Mouse (Mus musculus) E14TG2a.4 (cell line): Measurements from ENCODE around the gene Topaz1.

Experiments
- H3K27me3 ChIP-seq: 2 replicates; pipeline ENCODE4 v1.6.1; 2014; ENCODE audit warnings: low read length, control low read depth; ENCODE audit not compliant: insufficient read depth
- H3K36me3 ChIP-seq: 2 replicates; pipeline ENCODE4 v1.6.1; 2014; ENCODE audit warnings: low read length, control low read depth; ENCODE audit not compliant: insufficient read depth
- H3K4me1 ChIP-seq: replicated peaks from 2 replicates; pipeline ENCODE4 v1.6.1; 2014; ENCODE audit warnings: low read depth, low read length, control low read depth
- H3K4me3 ChIP-seq: replicated peaks from 2 replicates; pipeline ENCODE4 v1.5.1; 2014; ENCODE audit warnings: mild to moderate bottlenecking, low read length
- H3K9me3 ChIP-seq: 2 replicates; pipeline ENCODE4 v1.6.1; 2014; ENCODE audit warnings: low read length, control low read depth
- CTCF ChIP-seq: conservative IDR thresholded peaks from 2 replicates; pipeline ENCODE4 v1.5.1; 2014; ENCODE audit warnings: low read length
- NANOG ChIP-seq: IDR thresholded peaks from 2 replicates; pipeline ENCODE4 v1.6.1; 2014; ENCODE audit warnings: borderline replicate concordance, low read length, mixed read lengths
- POU5F1 ChIP-seq: IDR thresholded peaks from 2 replicates; pipeline ENCODE4 v1.6.1; 2014; ENCODE audit warnings: low read length, borderline replicate concordance

Gene Topaz1

DNA sequence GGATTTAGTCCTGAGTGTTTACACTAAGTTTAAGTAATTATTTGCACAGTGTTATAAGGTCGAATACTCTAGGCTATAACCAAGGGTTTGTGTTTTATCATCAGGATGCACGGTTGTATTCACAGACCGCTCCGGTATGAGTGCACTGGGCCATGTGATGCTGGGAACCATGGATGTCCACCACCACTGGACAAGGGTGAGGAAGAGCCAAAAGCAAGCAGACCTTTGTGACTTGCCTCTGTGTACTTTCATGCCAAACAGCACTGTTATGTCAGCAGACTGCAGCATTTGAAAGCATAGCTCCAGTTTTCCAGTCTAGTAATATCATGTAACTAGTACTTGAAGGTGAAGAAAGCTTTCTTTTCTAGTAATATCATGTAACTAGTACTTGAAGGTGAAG, 79.6 kb downstream of the Topaz1 start:
- Histone ChIP-seq H3K27me3 (no peaks in the 10 kb centered on the region), H3K9me3 (no peaks in the 10 kb centered on the region), H3K36me3 (peaks cover 29% of the 10 kb centered on the region), H3K4me3 (no peak overlapping the region), H3K4me1 (peaks cover 9% of the 10 kb centered on the region)
- no peak for TF ChIP-seq POU5F1
- TF ChIP-seq NANOG: no peak
- no peak for TF ChIP-seq CTCF

GRCm38 (mm10) chr9:122829826-122830380, 82.8 kb downstream of the Topaz1 start:
- no peak overlapping the region for H3K4me3 ChIP-seq
- H3K9me3 ChIP-seq: no peaks in the 10 kb centered on the region
- no peaks in the 10 kb centered on the region for H3K27me3 ChIP-seq
- TF ChIP-seq NANOG: no peak
- TF ChIP-seq CTCF: no peak
- TF ChIP-seq POU5F1: no peak
- peaks cover 23% of the 10 kb centered on the region for H3K36me3 ChIP-seq
- H3K4me1 ChIP-seq: peaks cover 5% of the 10 kb centered on the region

- no peak for TF ChIP-seq CTCF
- TF ChIP-seq NANOG: no peak
- no peak for TF ChIP-seq POU5F1
- Histone ChIP-seq H3K4me3 (no peak overlapping the region), H3K27me3 (no peaks in the 10 kb centered on the region), H3K9me3 (peaks cover 3% of the 10 kb centered on the region; the same call in 1 of the 2 replicates), H3K4me1 (peaks cover 29% of the 10 kb centered on the region), H3K36me3 (0 out of 2 replicates have a peak, but pooled peaks cover 3% of the 10 kb centered on the region)
These were observed 89.0 kb downstream of the Topaz1 start for GRCm38 (mm10) chr9:122836126-122836525.

GRCm38 (mm10) chr9:122836790-122837189, 89.6 kb downstream of the Topaz1 start:
- no peak for TF ChIP-seq POU5F1
- no peak for TF ChIP-seq CTCF
- no peak for TF ChIP-seq NANOG
- 0 out of 2 replicates have a peak, but pooled peaks cover 3% of the 10 kb centered on the region for H3K36me3 ChIP-seq
- no peak overlapping the region for H3K4me3 ChIP-seq
- H3K9me3 ChIP-seq: peaks cover 3% of the 10 kb centered on the region; the same call in 1 of the 2 replicates
- peaks cover 25% of the 10 kb centered on the region for H3K4me1 ChIP-seq
- no peaks in the 10 kb centered on the region for H3K27me3 ChIP-seq

- Histone ChIP-seq H3K4me1 (peaks cover 24% of the 10 kb centered on the region), H3K27me3 (no peaks in the 10 kb centered on the region), H3K36me3 (0 out of 2 replicates have a peak, but pooled peaks cover 3% of the 10 kb centered on the region), H3K4me3 (peak overlapping the region; percentile 43; the same call in 1 of the 2 replicates), H3K9me3 (peaks cover 3% of the 10 kb centered on the region; the same call in 1 of the 2 replicates)
- TF ChIP-seq POU5F1 (no peak), CTCF (no peak), NANOG (no peak)
These were observed 90.1 kb downstream of the Topaz1 start for GRCm38 (mm10) chr9:122837216-122837615.

GRCm38 (mm10) chr9:122837680-122838079, 90.5 kb downstream of the Topaz1 start:
- H3K27me3 ChIP-seq: no peaks in the 10 kb centered on the region
- peaks cover 24% of the 10 kb centered on the region for H3K4me1 ChIP-seq
- peaks cover 3% of the 10 kb centered on the region; the same call in 1 of the 2 replicates for H3K9me3 ChIP-seq
- TF ChIP-seq CTCF (peak; percentile 60), POU5F1 (no peak)
- H3K4me3 ChIP-seq: peak overlapping the region; percentile 43; the same call in 1 of the 2 replicates
- H3K36me3 ChIP-seq: 0 out of 2 replicates have a peak, but pooled peaks cover 3% of the 10 kb centered on the region

- Histone ChIP-seq H3K4me1 (no peaks in the 10 kb centered on the region), H3K36me3 (0 out of 2 replicates have a peak, but pooled peaks cover 3% of the 10 kb centered on the region), H3K9me3 (peaks cover 13% of the 10 kb centered on the region), H3K4me3 (no peak within 1 kb of the TSS), H3K27me3 (no peaks in the 10 kb centered on the region)
- TF ChIP-seq CTCF: no peak
- TF ChIP-seq POU5F1: no peak
- TF ChIP-seq NANOG: no peak
These were observed 96.6 kb downstream of the Topaz1 start, which contains the start of gene Gm35549 for GRCm38 (mm10) chr9:122843760-122844159. Gm35549 (minus strand) TSS chr9:122844035.

GRCm38 (mm10) chr9:122845621-122846020, 98.5 kb downstream of the Topaz1 start:
- TF ChIP-seq POU5F1: no peak
- TF ChIP-seq NANOG: no peak
- no peak for TF ChIP-seq CTCF
- no peak overlapping the region for H3K4me3 ChIP-seq
- no peaks in the 10 kb centered on the region for H3K4me1 ChIP-seq
- H3K36me3 ChIP-seq: peaks cover 15% of the 10 kb centered on the region; the same call in 1 of the 2 replicates
- no peaks in the 10 kb centered on the region for H3K27me3 ChIP-seq
- peaks cover 11% of the 10 kb centered on the region; the same call in 1 of the 2 replicates for H3K9me3 ChIP-seq
